Mouse (Mus musculus) midbrain, embryonic 13.5 days (tissue): ENCODE results near the gene Ces3b. TPM values are rescaled to one million over a fixed set of nuclear protein-coding genes. Genes with fewer than 3 reads are reported as not detected.

ENCODE experiments used
- polyA plus RNA-seq: library from polyadenylated mRNA; unstranded; fragments of >200 nt; fragmentation: Nextera tagmentation; extraction: Ambion mirVana; gene quantifications from 2 replicates; pipeline ENCODE4 v1.2.1, GENCODE M21; 2015

Gene Ces3b
- polyA plus RNA-seq, 1 experiment from 2014 or later, result not detected

Other genes starting within 250 kb of the Ces3b start
- gene Ces2c, start 236.7 kb upstream of the Ces3b start, polyA plus RNA-seq, result not detected in 2 replicates
- gene Ces2e, start 157.5 kb upstream of the Ces3b start, polyA plus RNA-seq, result not detected in 2 replicates
- gene Ces2f, start 136.4 kb upstream of the Ces3b start, polyA plus RNA-seq, result not detected in 2 replicates
- gene Ces2g, start 122.0 kb upstream of the Ces3b start, polyA plus RNA-seq, result not detected in 2 replicates
- gene Ces2h, start 82.9 kb upstream of the Ces3b start, polyA plus RNA-seq, result not detected in 2 replicates
- gene Ces3a, start 35.2 kb upstream of the Ces3b start, polyA plus RNA-seq, result not detected in 2 replicates
- gene Ces4a, start 48.0 kb downstream of the Ces3b start, polyA plus RNA-seq, result not detected in 2 replicates
- gene Cbfb, start 86.9 kb downstream of the Ces3b start, polyA plus RNA-seq, result 23.2 and 25.3 TPM in 2 replicates
- gene D230025D16Rik, start 141.4 kb downstream of the Ces3b start, polyA plus RNA-seq, result 30.5 and 33.7 TPM in 2 replicates
- gene B3gnt9, start 171.4 kb downstream of the Ces3b start, polyA plus RNA-seq, result 3.6 and 4.2 TPM in 2 replicates
- gene Tradd, start 180.9 kb downstream of the Ces3b start, polyA plus RNA-seq, result 12.5 and 13.4 TPM in 2 replicates
- 0.48 and 0.61 TPM in 2 replicates for gene Fbxl8, start 180.9 kb downstream of the Ces3b start, polyA plus RNA-seq
- 0.17 and 0.38 TPM in 2 replicates for gene Hsf4, start 186.0 kb downstream of the Ces3b start, polyA plus RNA-seq
- gene Nol3, start 192.4 kb downstream of the Ces3b start, polyA plus RNA-seq, result 3.1 and 4.3 TPM in 2 replicates
- gene 4931428F04Rik, start 206.1 kb downstream of the Ces3b start, polyA plus RNA-seq, result 106 and 107 TPM in 2 replicates
- gene Exoc3l, start 212.3 kb downstream of the Ces3b start, polyA plus RNA-seq, result 10.4 and 11.7 TPM in 2 replicates
- gene E2f4, start 213.9 kb downstream of the Ces3b start, polyA plus RNA-seq, result 51.1 and 57.5 TPM in 2 replicates
- gene Elmo3, start 221.8 kb downstream of the Ces3b start, polyA plus RNA-seq, result 0.97 and 1.1 TPM in 2 replicates
- gene Lrrc29, start 242.5 kb downstream of the Ces3b start, polyA plus RNA-seq, result 0.98 and 1.1 TPM in 2 replicates
- gene Tmem208, start 242.6 kb downstream of the Ces3b start, polyA plus RNA-seq, result 121 TPM in 2 replicates